Mouse (Mus musculus): ENCODE data around the gene Nr1i3. TPM values are rescaled to one million over a fixed set of nuclear protein-coding genes. Genes with fewer than 3 reads are reported as not detected.

The Nr1i3 gene
- polyA plus RNA-seq, 1 experiment from 2014 or later: 0.23 TPM

- Histone ChIP-seq H3K9me3 (ENCODE audit: control insufficient read depth, low read length) (no peaks in the 10 kb centered on the region), H3K27ac (ENCODE audit: low read depth, low read length) (no peak overlapping the region), H3K4me2 (ENCODE audit: low read depth, low read length, severe bottlenecking) (no peak overlapping the region), H3K4me3 (ENCODE audit: low read depth, low read length) (no peak overlapping the region), H3K9ac (ENCODE audit: low read length) (no peak overlapping the region), H3K36me3 (ENCODE audit: control insufficient read depth, insufficient read depth, low read length) (no peaks in the 10 kb centered on the region; the same call in 1 of the 2 replicates), H3K27me3 (ENCODE audit: control insufficient read depth, insufficient read depth, low read length) (no peaks in the 10 kb centered on the region), H3K4me1 (replicated peaks; ENCODE audit: control insufficient read depth, insufficient read depth, low read length) (no peaks in the 10 kb centered on the region)
- ATAC-seq (replicated peaks; ENCODE audit: low FRiP score) (no peak), DNase-seq (ENCODE audit: low spot score) (no peak)
- 80% methylated on average over 17 of the region's 17 CpGs for WGBS
These were observed 45.2 kb downstream of the Nr1i3 start for GRCm38 (mm10) chr1:171258921-171259320.

- H3K4me1 ChIP-seq (replicated peaks; ENCODE audit: control insufficient read depth, insufficient read depth, low read length): no peaks in the 10 kb centered on the region
- H3K9ac ChIP-seq (ENCODE audit: low read length): no peak overlapping the region
- DNase-seq (ENCODE audit: low spot score) (no peak), ATAC-seq (replicated peaks; ENCODE audit: low FRiP score) (no peak)
- H3K27ac ChIP-seq (ENCODE audit: low read depth, low read length): no peak overlapping the region
- H3K4me3 ChIP-seq (ENCODE audit: low read depth, low read length): no peak overlapping the region
- H3K36me3 ChIP-seq (ENCODE audit: control insufficient read depth, insufficient read depth, low read length): no peaks in the 10 kb centered on the region; the same call in 1 of the 2 replicates
- H3K27me3 ChIP-seq (ENCODE audit: control insufficient read depth, insufficient read depth, low read length): no peaks in the 10 kb centered on the region
- H3K4me2 ChIP-seq (ENCODE audit: low read depth, low read length, severe bottlenecking): no peak overlapping the region
- 83% methylated on average over 3 of the region's 3 CpGs for WGBS
- no peaks in the 10 kb centered on the region for H3K9me3 ChIP-seq (ENCODE audit: control insufficient read depth, low read length)
These were observed 46.5 kb downstream of the Nr1i3 start for GRCm38 (mm10) chr1:171260316-171260715.

- ATAC-seq (replicated peaks; ENCODE audit: low FRiP score) (peak; percentile 45), DNase-seq (ENCODE audit: low spot score) (peak; percentile 55)
- Histone ChIP-seq H3K9me3 (ENCODE audit: control insufficient read depth, low read length) (no peaks in the 10 kb centered on the region), H3K4me3 (ENCODE audit: low read depth, low read length) (peak overlapping the region; percentile 14), H3K4me1 (replicated peaks; ENCODE audit: control insufficient read depth, insufficient read depth, low read length) (no peaks in the 10 kb centered on the region), H3K4me2 (ENCODE audit: low read depth, low read length, severe bottlenecking) (peak overlapping the region; percentile 46), H3K27me3 (ENCODE audit: control insufficient read depth, insufficient read depth, low read length) (no peaks in the 10 kb centered on the region), H3K36me3 (ENCODE audit: control insufficient read depth, insufficient read depth, low read length) (no peaks in the 10 kb centered on the region), H3K27ac (ENCODE audit: low read depth, low read length) (peak overlapping the region; percentile 25; the same call in 1 of the 2 replicates), H3K9ac (ENCODE audit: low read length) (no peak overlapping the region; the same call in 1 of the 2 replicates)
- WGBS: 12% methylated on average over 8 of the region's 8 CpGs
These were observed 48.9 kb downstream of the Nr1i3 start for GRCm38 (mm10) chr1:171262594-171263130.

DNA sequence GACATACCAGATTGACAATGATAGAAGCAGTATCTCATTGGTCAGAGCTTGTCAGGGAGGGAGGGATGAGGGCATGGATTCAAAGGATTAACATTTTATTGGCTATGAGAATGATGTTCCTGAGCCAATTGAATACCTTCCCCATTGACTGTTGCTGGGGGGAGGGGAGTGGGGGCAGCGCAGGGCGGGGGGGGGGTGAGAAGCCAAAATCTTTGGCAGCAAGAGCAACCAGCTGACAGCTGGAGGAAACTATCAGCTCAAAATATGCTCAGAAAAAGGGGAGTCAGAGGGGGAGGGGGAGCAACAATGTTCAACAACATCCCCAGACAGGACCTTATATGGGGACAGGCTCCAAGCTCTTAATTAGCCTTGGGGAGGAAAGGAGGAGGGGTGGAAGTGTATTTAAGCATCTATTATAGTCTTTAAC is 49.4 kb downstream of the Nr1i3 start:
- peak overlapping the region; percentile 46; the same call in 1 of the 2 replicates for H3K4me2 ChIP-seq (ENCODE audit: low read depth, low read length, severe bottlenecking)
- peak overlapping the region; percentile 14 for H3K4me3 ChIP-seq (ENCODE audit: low read depth, low read length)
- WGBS: 0% methylated on average over 2 of the region's 2 CpGs
- H3K4me1 ChIP-seq (replicated peaks; ENCODE audit: control insufficient read depth, insufficient read depth, low read length): no peaks in the 10 kb centered on the region
- H3K9ac ChIP-seq (ENCODE audit: low read length): no peak overlapping the region
- ATAC-seq (replicated peaks; ENCODE audit: low FRiP score) (peak; percentile 87), DNase-seq (ENCODE audit: low spot score) (no peak)
- H3K27me3 ChIP-seq (ENCODE audit: control insufficient read depth, insufficient read depth, low read length): no peaks in the 10 kb centered on the region
- no peaks in the 10 kb centered on the region for H3K9me3 ChIP-seq (ENCODE audit: control insufficient read depth, low read length)
- H3K36me3 ChIP-seq (ENCODE audit: control insufficient read depth, insufficient read depth, low read length): no peaks in the 10 kb centered on the region
- no peak overlapping the region for H3K27ac ChIP-seq (ENCODE audit: low read depth, low read length)

DNA sequence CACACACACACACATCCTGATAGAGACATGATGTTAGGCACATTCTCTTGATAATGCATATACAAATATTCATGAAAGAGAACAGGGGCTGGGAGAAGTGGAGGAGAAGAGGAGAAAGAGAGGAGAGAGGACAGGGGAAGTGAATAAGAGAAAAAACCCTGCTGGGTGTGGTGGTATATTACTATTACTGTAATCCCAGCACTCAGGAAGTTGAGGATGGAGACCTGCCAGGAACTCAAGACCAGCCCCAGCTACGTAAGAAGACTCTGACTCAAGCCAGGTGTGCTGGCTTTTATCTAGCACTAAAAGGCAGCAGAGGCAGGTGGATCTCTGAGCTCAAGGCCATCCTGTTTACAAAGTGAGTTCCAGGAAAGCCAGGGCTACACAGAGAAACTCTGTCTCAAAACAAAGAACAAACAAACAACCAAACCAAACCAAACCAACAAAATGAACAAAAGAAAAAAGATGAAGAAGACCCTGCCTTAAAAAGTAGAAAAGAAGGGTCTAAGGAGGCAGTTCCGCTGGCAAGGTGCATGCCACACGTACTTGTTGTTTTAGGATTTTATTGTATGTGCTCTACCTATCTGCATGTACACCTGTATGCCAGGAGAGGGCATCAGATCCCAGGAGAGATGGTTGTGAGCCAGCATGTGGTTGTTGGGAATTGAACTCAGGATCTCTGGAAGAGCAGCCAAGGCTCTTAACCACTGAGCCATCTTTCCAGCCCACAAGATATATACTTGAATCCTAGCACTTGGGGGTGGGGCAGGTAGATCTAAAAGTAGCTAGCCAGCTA is 50.1 kb downstream of the Nr1i3 start:
- no peaks in the 10 kb centered on the region for H3K27me3 ChIP-seq (ENCODE audit: control insufficient read depth, insufficient read depth, low read length)
- no peaks in the 10 kb centered on the region for H3K9me3 ChIP-seq (ENCODE audit: control insufficient read depth, low read length)
- H3K9ac ChIP-seq (ENCODE audit: low read length): no peak overlapping the region
- no peak overlapping the region for H3K4me2 ChIP-seq (ENCODE audit: low read depth, low read length, severe bottlenecking)
- H3K27ac ChIP-seq (ENCODE audit: low read depth, low read length): no peak overlapping the region
- no peak for DNase-seq (ENCODE audit: low spot score)
- no peak overlapping the region for H3K4me3 ChIP-seq (ENCODE audit: low read depth, low read length)
- H3K36me3 ChIP-seq (ENCODE audit: control insufficient read depth, insufficient read depth, low read length): no peaks in the 10 kb centered on the region
- no peak; the same call in 1 of the 2 replicates for ATAC-seq (replicated peaks; ENCODE audit: low FRiP score)
- 86% methylated on average over 3 of the region's 3 CpGs for WGBS
- H3K4me1 ChIP-seq (replicated peaks; ENCODE audit: control insufficient read depth, insufficient read depth, low read length): no peaks in the 10 kb centered on the region

DNA sequence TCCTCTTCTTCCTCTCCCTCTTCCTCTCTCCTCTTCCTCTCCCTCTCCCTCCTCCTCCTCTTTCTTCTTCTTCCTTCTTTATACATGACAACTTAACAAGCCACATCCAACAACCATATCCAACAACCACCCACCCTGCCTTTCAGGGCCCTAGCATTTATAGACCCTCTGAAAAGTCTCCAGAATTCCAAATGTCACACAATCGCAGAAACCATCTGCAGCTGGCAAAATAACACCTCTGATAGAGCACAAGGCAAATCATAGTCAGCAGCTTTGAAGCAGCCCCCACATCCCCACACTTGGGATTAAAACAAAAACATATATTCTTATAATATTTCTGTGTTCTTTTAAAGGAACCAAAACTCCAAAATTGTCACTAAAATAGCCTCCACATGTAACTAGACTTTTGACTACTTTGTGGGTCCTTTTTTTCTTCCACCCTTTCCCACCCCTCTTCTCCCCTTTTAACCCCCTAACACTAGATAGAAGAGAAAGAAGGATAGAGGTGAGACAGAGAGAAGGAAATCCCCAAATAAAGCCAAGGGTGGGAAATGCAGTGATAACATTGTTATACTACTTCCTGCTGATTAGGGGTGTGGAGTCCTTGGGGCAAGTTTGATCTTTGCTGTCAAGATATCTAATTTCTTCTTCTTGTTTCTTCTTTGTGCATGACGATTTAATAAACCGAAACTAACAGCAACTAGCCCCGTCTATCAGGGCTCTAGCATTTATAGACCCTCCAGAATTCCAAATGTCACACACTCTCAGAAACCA is 52.4 kb downstream of the Nr1i3 start:
- no peaks in the 10 kb centered on the region for H3K27me3 ChIP-seq (ENCODE audit: control insufficient read depth, insufficient read depth, low read length)
- no peaks in the 10 kb centered on the region for H3K36me3 ChIP-seq (ENCODE audit: control insufficient read depth, insufficient read depth, low read length)
- no peak overlapping the region for H3K27ac ChIP-seq (ENCODE audit: low read depth, low read length)
- WGBS: 83% methylated on average over 4 of the region's 4 CpGs
- no peak for DNase-seq (ENCODE audit: low spot score)
- peaks cover 5% of the 10 kb centered on the region; the same call in 1 of the 2 replicates for H3K4me1 ChIP-seq (replicated peaks; ENCODE audit: control insufficient read depth, insufficient read depth, low read length)
- no peak overlapping the region for H3K9ac ChIP-seq (ENCODE audit: low read length)
- no peak for ATAC-seq (replicated peaks; ENCODE audit: low FRiP score)
- no peaks in the 10 kb centered on the region for H3K9me3 ChIP-seq (ENCODE audit: control insufficient read depth, low read length)
- H3K4me2 ChIP-seq (ENCODE audit: low read depth, low read length, severe bottlenecking): no peak overlapping the region
- no peak overlapping the region for H3K4me3 ChIP-seq (ENCODE audit: low read depth, low read length)

- peaks cover 8% of the 10 kb centered on the region; the same call in 1 of the 2 replicates for H3K4me1 ChIP-seq (replicated peaks; ENCODE audit: control insufficient read depth, insufficient read depth, low read length)
- H3K27ac ChIP-seq (ENCODE audit: low read depth, low read length): no peak overlapping the region
- H3K9ac ChIP-seq (ENCODE audit: low read length): no peak overlapping the region
- WGBS: 50% methylated on average over 1 of the region's 1 CpGs
- no peak overlapping the region for H3K4me2 ChIP-seq (ENCODE audit: low read depth, low read length, severe bottlenecking)
- H3K27me3 ChIP-seq (ENCODE audit: control insufficient read depth, insufficient read depth, low read length): no peaks in the 10 kb centered on the region
- ATAC-seq (replicated peaks; ENCODE audit: low FRiP score) (no peak), DNase-seq (ENCODE audit: low spot score) (no peak)
- H3K36me3 ChIP-seq (ENCODE audit: control insufficient read depth, insufficient read depth, low read length): no peaks in the 10 kb centered on the region; the same call in 1 of the 2 replicates
- H3K4me3 ChIP-seq (ENCODE audit: low read depth, low read length): no peak overlapping the region
- H3K9me3 ChIP-seq (ENCODE audit: control insufficient read depth, low read length): no peaks in the 10 kb centered on the region
These were observed 54.6 kb downstream of the Nr1i3 start for GRCm38 (mm10) chr1:171268341-171268740.

DNA sequence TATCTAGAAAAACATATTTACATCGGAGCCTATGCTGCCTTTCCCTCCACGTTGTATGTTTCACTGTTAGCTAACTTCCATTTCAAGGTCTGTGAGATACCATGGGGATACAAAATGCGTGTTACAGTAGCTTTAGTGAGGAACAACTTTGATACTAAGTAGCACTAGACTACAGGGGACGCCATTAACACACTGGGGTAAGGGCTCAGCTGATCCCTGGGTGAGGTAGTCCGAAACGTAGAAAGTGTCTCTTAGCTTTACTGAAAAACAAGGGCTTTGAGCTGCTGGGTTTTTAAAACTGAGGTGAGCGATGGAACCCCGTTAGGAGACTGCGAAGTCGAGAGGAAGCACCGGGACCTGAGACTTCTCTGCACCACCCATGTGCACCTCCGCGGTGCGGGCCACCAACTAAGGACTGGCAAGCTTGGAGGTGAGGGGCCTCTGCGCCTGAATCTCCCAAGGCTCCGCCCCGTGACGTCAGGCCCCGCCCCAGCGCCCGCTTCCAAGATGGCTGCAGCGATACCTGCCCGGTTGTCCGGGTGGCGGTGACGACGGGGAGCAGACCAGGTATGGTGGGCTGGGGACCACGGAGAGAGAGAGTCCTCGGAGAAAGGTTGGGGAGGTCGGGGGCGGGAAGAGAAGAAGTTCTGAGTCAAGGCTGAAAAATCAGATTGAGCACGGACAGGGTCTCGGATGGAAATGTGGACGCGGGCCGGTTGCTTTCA is 56.2 kb downstream of the Nr1i3 start, which contains the start of gene B4galt3:
Gene B4galt3 (plus strand): TSS at position 481 of the 725 bp plus-strand sequence.
- no peak within 1 kb of the TSS for H3K27ac ChIP-seq (ENCODE audit: low read depth, low read length)
- DNase-seq (ENCODE audit: low spot score) (peak; percentile 98), ATAC-seq (replicated peaks; ENCODE audit: low FRiP score) (peak; percentile 98)
- peak within 1 kb of the TSS; percentile 81 for H3K9ac ChIP-seq (ENCODE audit: low read length)
- no peaks in the 10 kb centered on the region; the same call in 1 of the 2 replicates for H3K36me3 ChIP-seq (ENCODE audit: control insufficient read depth, insufficient read depth, low read length)
- H3K27me3 ChIP-seq (ENCODE audit: control insufficient read depth, insufficient read depth, low read length): no peaks in the 10 kb centered on the region
- peak within 1 kb of the TSS; percentile 99 for H3K4me2 ChIP-seq (ENCODE audit: low read depth, low read length, severe bottlenecking)
- peaks cover 8% of the 10 kb centered on the region; the same call in 1 of the 2 replicates for H3K4me1 ChIP-seq (replicated peaks; ENCODE audit: control insufficient read depth, insufficient read depth, low read length)
- 3% methylated on average over 36 of the region's 36 CpGs for WGBS
- peak within 1 kb of the TSS; percentile 65 for H3K4me3 ChIP-seq (ENCODE audit: low read depth, low read length)
- H3K9me3 ChIP-seq (ENCODE audit: control insufficient read depth, low read length): no peaks in the 10 kb centered on the region

All from forebrain, embryonic 11.5 days (tissue).